Mouse (Mus musculus): Measurements from ENCODE around the gene Dcpp2.
"Not testable (repeated sequence)": the region's sequence is repeated elsewhere in the genome, so short reads cannot be mapped to it uniquely, and the experiment has no call there.

Gene Dcpp2

DNA sequence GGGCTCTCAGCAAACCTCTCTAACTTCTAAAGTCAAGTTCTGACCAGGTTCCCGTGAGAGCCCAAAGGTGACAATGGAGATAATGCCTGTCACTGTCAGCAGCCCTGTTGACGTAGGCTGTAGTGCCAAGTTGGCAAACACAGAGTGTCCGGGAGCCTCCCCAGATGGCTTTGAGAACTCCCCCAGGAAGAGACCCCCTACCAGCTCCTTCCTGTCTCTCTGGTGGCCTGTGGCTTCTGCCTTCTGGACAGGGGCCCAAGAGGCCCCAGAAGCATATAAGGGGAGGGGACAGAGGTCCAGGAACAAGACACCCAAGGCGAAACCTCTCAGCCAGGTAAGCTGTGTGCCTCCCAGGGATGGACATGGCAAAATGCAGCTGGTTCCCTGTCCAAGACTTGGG is at the start of gene Dcpp2, which contains the start of gene Dcpp1:
TSS of gene Dcpp2 (plus strand) at position 305 of the 400 bp plus-strand sequence.
TSS of gene Dcpp1 (plus strand) at position 301 of the 400 bp plus-strand sequence.
- DNase-seq (ENCODE audit: low spot score): not testable (repeated sequence)

- no peak for DNase-seq (ENCODE audit: low spot score)
These were observed 49.5 kb upstream of the Dcpp2 start for GRCm38 (mm10) chr17:23831201-23831600.

DNA sequence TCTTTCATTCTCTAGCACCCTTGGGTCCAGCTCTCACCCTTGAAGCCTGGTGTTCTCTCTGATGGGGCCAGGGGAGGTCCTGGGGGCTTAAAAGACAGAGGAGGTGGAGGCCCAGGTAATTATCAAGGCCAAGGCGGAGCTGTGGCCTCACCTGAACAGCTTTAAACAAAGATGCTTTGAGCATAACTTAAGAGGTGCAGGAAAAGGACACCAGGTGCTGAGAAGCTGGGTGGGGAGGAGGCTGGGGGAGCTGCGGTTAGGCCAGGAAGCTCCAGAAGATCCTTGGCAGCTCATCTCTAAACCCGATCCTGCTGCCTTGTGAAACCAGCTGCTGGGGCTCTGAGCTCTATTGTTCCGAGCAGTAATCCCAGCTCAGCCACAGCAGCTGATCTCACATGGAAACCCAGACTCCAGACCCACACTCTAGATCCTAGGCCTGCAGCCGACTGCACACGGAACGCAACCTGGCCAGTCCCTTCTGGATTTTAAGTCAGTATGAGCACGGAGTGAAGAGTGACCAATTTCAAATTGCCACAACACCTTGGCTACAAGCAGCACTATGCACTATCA is 44.6 kb upstream of the Dcpp2 start, which contains the start of gene Prss33:
TSS of gene Prss33 (minus strand) at position 51 of the 570 bp plus-strand sequence.
- no peak for DNase-seq (ENCODE audit: low spot score)

- DNase-seq (ENCODE audit: low spot score): peak; percentile 76
These were observed 39.5 kb upstream of the Dcpp2 start for GRCm38 (mm10) chr17:23841145-23841544.

GRCm38 (mm10) chr17:23843141-23843811 is 37.4 kb upstream of the Dcpp2 start:
- peak; percentile 46 for DNase-seq (ENCODE audit: low spot score)

DNA sequence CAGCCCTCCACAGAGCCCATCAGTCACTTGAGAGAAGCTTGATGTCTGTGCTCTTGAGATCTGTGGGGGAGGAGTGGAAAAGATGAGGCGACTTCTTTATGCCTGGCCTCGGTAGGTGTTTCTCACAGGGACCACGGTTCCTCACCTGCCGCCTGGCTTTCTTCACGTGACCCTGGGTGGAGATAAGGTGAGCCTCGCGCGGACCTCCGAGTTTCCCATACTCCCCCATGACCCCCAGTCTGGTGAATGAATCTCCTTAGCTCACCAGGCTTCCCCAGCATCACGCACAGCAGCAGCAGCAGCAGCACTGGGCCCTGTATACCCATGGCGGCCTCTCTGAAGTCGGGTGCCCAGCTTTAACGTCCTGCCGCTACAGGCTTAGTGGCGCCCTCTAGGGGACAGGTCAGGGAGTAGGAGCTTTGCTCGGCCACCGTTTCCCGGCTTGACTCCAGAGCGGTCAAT is 36.8 kb upstream of the Dcpp2 start, which contains the start of the genes Prss32 and Prss41:
TSS of gene Prss32 (plus strand) at position 44 of the 462 bp plus-strand sequence.
TSS of gene Prss41 (minus strand) at position 361 of the 462 bp plus-strand sequence.
- DNase-seq (ENCODE audit: low spot score): peak; percentile 74

DNA sequence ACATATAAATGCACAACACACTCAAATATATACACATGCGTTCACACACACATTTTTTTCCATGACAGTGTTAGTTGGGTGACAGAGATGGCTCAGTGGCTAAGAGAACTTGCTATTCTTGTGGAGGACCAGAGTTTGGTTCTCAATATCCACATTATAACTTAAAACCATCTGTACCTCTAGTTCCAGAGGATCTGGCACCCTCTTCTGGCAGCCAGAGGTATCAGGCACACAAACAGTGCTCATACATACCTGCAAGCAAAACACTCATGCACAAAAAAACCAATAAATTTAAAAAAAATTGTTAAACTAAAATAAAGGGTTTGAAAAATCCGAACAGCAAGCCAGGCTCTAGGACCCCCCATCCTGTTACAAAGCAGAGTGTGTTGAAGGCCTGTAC is 30.7 kb upstream of the Dcpp2 start:
- DNase-seq (ENCODE audit: low spot score): no peak

DNA sequence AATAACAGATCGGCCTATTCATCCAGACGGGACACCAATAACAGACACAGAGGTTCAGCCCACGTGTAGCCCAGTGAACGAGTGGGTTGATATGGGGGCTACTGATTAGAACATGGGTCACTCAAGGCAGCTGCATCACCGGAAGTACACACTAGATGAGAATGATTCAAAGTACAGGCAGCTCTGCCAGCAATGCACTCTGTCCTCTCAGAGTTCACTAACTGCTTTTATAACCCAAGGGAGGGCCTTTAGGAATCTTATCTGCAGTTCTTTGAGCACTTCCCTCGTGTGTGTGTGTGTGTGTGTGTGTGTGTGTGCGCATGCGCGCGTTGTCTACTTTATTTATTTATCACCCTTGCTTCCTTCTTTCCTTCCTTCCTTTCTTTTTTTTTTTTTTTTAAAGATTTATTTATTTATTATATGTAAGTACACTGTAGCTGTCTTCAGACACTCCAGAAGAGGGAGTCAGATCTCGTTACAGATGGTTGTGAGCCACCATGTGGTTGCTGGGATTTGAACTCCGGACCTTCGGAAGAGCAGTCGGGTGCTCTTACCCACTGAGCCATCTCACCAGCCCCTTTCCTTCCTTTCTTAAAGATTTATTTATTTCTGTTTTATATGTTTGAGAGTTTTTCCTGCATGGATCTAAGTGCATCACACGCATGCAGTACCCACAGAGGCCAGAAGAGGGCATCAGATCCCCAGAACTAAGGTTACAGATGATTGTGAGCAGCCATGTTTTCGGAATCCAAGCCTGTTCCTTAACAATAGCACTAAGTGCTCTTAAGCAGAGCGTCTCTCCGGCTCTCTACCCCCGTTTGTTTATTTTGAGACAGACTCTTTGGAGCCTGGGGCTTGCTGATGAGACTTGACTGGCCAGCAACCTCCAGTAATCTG is 29.6 kb upstream of the Dcpp2 start:
- DNase-seq (ENCODE audit: low spot score): peak; percentile 56

- DNase-seq (ENCODE audit: low spot score): peak; percentile 25
These were observed 27.4 kb upstream of the Dcpp2 start for GRCm38 (mm10) chr17:23853292-23853691.

- no peak for DNase-seq (ENCODE audit: low spot score)
These were observed 26.4 kb upstream of the Dcpp2 start for GRCm38 (mm10) chr17:23854229-23854765.

- DNase-seq (ENCODE audit: low spot score): no peak
These were observed 23.5 kb upstream of the Dcpp2 start for GRCm38 (mm10) chr17:23857193-23857592.

GRCm38 (mm10) chr17:23857913-23858312 is 22.8 kb upstream of the Dcpp2 start:
- DNase-seq (ENCODE audit: low spot score): no peak

DNA sequence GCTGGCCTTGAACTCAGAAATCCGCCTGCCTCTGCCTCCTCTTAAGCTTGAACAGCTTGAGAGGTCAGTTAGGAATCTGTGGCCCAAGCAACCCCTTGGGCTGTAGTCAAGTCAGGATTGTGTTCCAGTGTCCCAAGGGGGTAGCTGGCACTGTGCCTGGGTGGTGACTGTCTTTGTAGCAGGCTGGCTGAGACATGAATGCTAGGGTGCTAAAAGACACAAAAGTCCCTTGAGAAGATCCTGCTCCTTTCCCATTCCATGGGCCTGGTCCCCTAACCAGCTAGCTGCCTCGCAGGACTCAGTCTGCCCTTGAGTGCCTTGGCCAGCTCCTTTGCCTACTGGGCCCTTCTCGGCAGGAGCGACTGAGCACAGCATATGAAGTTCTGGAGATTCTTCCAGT is 17.8 kb upstream of the Dcpp2 start:
- DNase-seq (ENCODE audit: low spot score): no peak

DNA sequence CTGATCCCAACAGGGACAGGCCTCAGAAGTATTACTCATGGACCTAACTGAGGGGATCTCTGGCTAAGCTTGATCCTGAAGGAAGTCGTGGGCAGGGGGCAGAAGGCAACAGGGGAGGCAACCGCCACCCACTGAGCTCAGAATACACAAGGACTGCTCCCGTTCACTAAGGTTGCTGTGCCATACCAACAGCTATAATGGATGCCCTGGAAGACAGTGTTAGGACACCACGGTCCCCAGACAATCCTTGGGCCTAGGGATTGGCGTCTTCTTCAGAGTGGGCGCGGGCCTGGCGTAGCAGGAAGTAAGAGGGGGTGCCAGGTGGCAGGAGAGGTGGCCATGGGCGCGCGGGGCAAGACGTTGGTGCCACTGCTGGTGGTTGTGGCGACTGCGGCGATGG is 12.9 kb upstream of the Dcpp2 start, which contains the start of gene Prss21:
TSS of gene Prss21 (plus strand) at position 301 of the 400 bp plus-strand sequence.
- no peak for DNase-seq (ENCODE audit: low spot score)

DNA sequence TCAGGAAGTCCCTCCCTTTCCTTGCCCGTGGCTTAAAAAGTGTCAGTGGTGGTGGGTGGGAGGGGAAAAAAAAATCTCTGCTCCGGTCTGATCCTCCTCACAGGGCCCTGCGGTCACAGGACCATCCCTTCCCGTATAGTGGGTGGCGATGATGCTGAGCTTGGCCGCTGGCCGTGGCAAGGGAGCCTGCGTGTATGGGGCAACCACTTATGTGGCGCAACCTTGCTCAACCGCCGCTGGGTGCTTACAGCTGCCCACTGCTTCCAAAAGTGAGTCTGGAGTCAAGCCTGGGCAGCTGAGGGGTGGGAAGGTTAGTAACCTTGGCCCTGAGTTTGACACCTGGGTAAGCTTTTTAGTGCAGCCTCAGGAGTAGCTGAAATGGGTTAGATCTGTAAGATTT is 12.2 kb upstream of the Dcpp2 start:
- DNase-seq (ENCODE audit: low spot score): no peak

GRCm38 (mm10) chr17:23873884-23874856 is 6.5 kb upstream of the Dcpp2 start:
- DNase-seq (ENCODE audit: low spot score): no peak

DNA sequence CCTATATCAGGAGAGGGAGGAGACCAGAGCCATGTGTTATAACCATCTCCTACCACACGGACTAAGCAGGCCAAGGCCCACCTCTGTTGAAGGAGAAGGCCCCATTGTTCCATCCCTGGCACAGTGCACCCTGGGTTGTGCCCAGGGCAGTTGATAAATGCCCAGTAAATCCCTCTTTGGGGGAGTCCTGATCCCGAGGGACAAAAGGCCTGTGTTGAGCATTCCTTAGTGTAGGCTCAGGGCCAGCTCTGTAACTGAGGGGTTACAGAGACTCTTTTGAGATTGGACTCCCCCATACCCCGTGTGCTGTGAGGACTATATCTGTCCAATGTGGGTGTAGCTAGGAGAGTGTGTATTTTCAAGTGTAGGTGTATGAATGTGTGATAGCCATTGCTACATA is 3.9 kb upstream of the Dcpp2 start:
- DNase-seq (ENCODE audit: low spot score): no peak

DNA sequence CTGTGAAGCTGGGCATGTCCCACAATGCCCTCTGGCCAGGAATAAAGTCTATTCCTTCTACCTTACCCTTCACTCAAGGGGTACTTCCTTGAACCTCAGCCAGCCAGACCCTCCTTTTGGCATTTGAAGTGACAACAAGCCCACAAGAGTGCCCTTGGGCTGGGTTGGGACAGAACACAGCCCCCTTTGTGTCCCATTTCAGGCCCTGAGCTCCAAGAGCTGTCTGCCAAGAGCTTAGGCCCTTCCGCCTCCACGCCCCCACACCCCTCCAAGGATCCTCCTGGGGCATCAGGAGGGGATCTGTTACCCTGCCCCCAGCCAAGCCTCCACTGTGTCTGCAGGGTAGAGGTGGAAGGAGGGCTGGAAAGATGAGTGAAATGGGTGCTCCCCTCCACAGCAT is 3.5 kb upstream of the Dcpp2 start:
- no peak for DNase-seq (ENCODE audit: low spot score)

- DNase-seq (ENCODE audit: low spot score): not testable (repeated sequence)
These were observed 36.5 kb downstream of the Dcpp2 start, which contains the start of gene Dcpp3 for GRCm38 (mm10) chr17:23917158-23917557. Gene Dcpp3 (plus strand): TSS chr17:23917458.

GRCm38 (mm10) chr17:23924531-23925007 is 43.9 kb downstream of the Dcpp2 start:
- DNase-seq (ENCODE audit: low spot score): peak; percentile 80

Data from c-Kit-positive CD71-positive TER-119-positive erythroid progenitor cells, embryonic 14.5 days (primary cell).